Mouse (Mus musculus): ENCODE data around the gene Gcsh. TPM values are rescaled to one million over a fixed set of nuclear protein-coding genes. Genes with fewer than 3 reads are reported as not detected.

The Gcsh gene
- total RNA-seq, 4 experiments from 2014 or later = 57.7 to 67.7 (median 62.0) TPM

Other genes starting within 250 kb of the Gcsh start
- gene Cmc2, start 72.1 kb downstream of the Gcsh start, total RNA-seq (2022) = 10 to 100 TPM; 65.4 to 79.4 (median 70.2) TPM
- gene Cenpn, start 71.8 kb downstream of the Gcsh start, total RNA-seq (2022) = under 1 TPM; 0.56 to 0.75 (median 0.63) TPM
- gene Atmin, start 50.1 kb downstream of the Gcsh start, total RNA-seq (2022) = 10 to 100 TPM; 15.9 to 18.0 (median 17.4) TPM
- gene 1700030J22Rik, start 14.6 kb downstream of the Gcsh start, total RNA-seq (2022) = under 1 TPM; 0.35 to 0.46 (median 0.39) TPM
- gene Pkd1l2, start 88.9 kb upstream of the Gcsh start, total RNA-seq (2022) = under 1 TPM in 2 of 4 experiments, not detected in 2; 0.03 to 0.17 TPM
- not detected for gene Bco1, start 102.3 kb upstream of the Gcsh start, total RNA-seq (2022)
- 1 to 10 TPM; 4.3 to 5.2 (median 4.8) TPM for gene Gan, start 164.6 kb upstream of the Gcsh start, total RNA-seq (2022)

All from heart, adult 8-10 months (tissue).